Mouse (Mus musculus): ENCODE measurements at regions not wholly inside any gene's neighbourhood (a gene's known extent, or its start where the extent isn't known, plus 50 kb on each side); places are given as distances from the start of the nearest gene placed in this dataset.

- no peaks in the 10 kb centered on the region for H3K4me1 ChIP-seq (ENCODE audit: control insufficient read depth in 1 of 2, insufficient read depth in 2 of 2, low read length in 2 of 2)
- H3K27me3 ChIP-seq (ENCODE audit: control insufficient read depth in 1 of 2, insufficient read depth in 2 of 2, low read length in 2 of 2): no peaks in the 10 kb centered on the region
- DNase-seq (ENCODE audit: low read depth, low spot score): no peak
- no peak overlapping the region for H3K9ac ChIP-seq (ENCODE audit: control insufficient read depth, low read depth, low read length, poor library complexity, severe bottlenecking)
- H3K79me2 ChIP-seq (ENCODE audit: control insufficient read depth, insufficient read depth, low read length, poor library complexity): no peaks in the 10 kb centered on the region
- H3K9me3 ChIP-seq (replicated peaks; ENCODE audit: insufficient read depth, low read length): no peaks in the 10 kb centered on the region
- no peak overlapping the region for H3K4me3 ChIP-seq (ENCODE audit: control insufficient read depth in 1 of 2, insufficient read depth in 1 of 2, low read depth in 2 of 2, low read length in 2 of 2)
- TF ChIP-seq MYB (IDR thresholded peaks at IDR 0.05; ENCODE audit: low read depth, low read length) (no peak), SMC3 (IDR thresholded peaks at IDR 0.05; ENCODE audit: low read depth, low read length) (no peak)
- no peak overlapping the region for H3K27ac ChIP-seq (ENCODE audit: control insufficient read depth, low read depth, low read length)
- H3K36me3 ChIP-seq (ENCODE audit: control insufficient read depth in 1 of 2, insufficient read depth in 2 of 2, low read length in 2 of 2): no peaks in the 10 kb centered on the region
Measured at GRCm38 (mm10) chr3:50675769-50676168, 232.4 kb upstream of the Slc7a11 start.

DNA sequence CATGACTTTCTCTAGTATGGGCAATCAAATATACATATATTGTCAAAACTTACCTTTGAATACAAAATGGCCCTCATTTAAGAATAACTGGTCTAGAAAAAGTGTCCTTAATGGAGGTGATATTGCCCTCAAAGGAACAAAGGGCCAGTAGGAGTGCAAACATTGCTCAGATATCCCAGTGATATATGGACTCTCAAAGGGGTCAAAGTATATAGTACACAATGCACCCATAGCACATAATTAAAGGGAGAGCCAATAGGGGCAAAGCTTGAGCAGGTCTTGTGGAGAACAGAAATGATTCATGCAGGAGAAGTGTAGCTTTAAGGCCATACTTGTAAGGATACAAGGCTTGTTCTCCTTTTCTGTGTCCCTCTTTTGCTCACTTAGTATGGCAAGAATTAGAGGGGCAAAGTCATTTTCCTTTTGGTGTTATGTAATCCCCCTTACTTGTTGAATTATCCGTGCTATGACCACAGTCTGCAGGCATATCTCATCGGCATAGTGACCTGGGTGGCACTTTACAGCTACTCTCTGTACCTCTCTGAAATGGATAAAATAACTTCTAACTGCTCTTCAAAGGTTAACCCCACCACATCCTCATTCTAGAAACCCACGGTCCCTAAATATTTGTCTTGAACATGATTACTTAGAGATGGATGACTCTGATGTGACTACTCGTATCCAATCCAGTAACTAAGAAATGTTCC is 231.6 kb upstream of the Slc7a11 start:
- no peaks in the 10 kb centered on the region for H3K4me1 ChIP-seq (ENCODE audit: control insufficient read depth in 1 of 2, insufficient read depth in 2 of 2, low read length in 2 of 2)
- no peak for DNase-seq (ENCODE audit: low read depth, low spot score)
- H3K9ac ChIP-seq (ENCODE audit: control insufficient read depth, low read depth, low read length, poor library complexity, severe bottlenecking): no peak overlapping the region

GRCm38 (mm10) chr3:50665316-50665715 is 221.9 kb upstream of the Slc7a11 start:
- Histone ChIP-seq H3K9me3 (replicated peaks; ENCODE audit: insufficient read depth, low read length) (no peaks in the 10 kb centered on the region), H3K9ac (ENCODE audit: control insufficient read depth, low read depth, low read length, poor library complexity, severe bottlenecking) (no peak overlapping the region), H3K4me3 (ENCODE audit: control insufficient read depth in 1 of 2, insufficient read depth in 1 of 2, low read depth in 2 of 2, low read length in 2 of 2) (no peak overlapping the region), H3K36me3 (ENCODE audit: control insufficient read depth in 1 of 2, insufficient read depth in 2 of 2, low read length in 2 of 2) (no peaks in the 10 kb centered on the region), H3K27me3 (ENCODE audit: control insufficient read depth in 1 of 2, insufficient read depth in 2 of 2, low read length in 2 of 2) (peaks cover 3 to 4% of the 10 kb centered on the region in 2 experiments; a peak in 3 of 4 replicates), H3K27ac (ENCODE audit: control insufficient read depth, low read depth, low read length) (no peak overlapping the region), H3K79me2 (ENCODE audit: control insufficient read depth, insufficient read depth, low read length, poor library complexity) (no peaks in the 10 kb centered on the region), H3K4me1 (ENCODE audit: control insufficient read depth in 1 of 2, insufficient read depth in 2 of 2, low read length in 2 of 2) (no peaks in the 10 kb centered on the region)
- no peak for DNase-seq (ENCODE audit: low read depth, low spot score)
- TF ChIP-seq UBTF (IDR thresholded peaks at IDR 0.05; ENCODE audit: borderline replicate concordance, insufficient read depth, low read depth, low read length) (no peak), EP300 (IDR thresholded peaks at IDR 0.05; ENCODE audit: low read depth in 1 of 2, low read length in 2 of 2) (no peak), TCF12 (IDR thresholded peaks at IDR 0.05; ENCODE audit: low read depth, low read length) (no peak), TAL1 (IDR thresholded peaks at IDR 0.05; ENCODE audit: low read length) (no peak), MAZ (IDR thresholded peaks at IDR 0.05; ENCODE audit: low read depth, low read length) (no peak), MEF2A (IDR thresholded peaks at IDR 0.05; ENCODE audit: extremely low read depth, insufficient replicate concordance, low read depth, low read length, poor library complexity, severe bottlenecking) (no peak), MYC (IDR thresholded peaks at IDR 0.05; ENCODE audit: low read depth, low read length) (no peak), GATA1 (IDR thresholded peaks at IDR 0.05; ENCODE audit: low read depth, low read length) (no peak), GABPA (IDR thresholded peaks at IDR 0.05; ENCODE audit: low read depth, low read length) (no peak), NELFE (IDR thresholded peaks at IDR 0.05; ENCODE audit: low read depth, low read length) (no peak), RAD21 (IDR thresholded peaks at IDR 0.05; ENCODE audit: low read depth, low read length) (no peak), CTCF (IDR thresholded peaks at IDR 0.05 in 2 of 3, conservative IDR thresholded peaks at IDR 0.05 in 1 of 3; ENCODE audit: control insufficient read depth in 1 of 3, insufficient read depth in 1 of 3, low read depth in 2 of 3, low read length in 3 of 3, poor library complexity in 1 of 3, severe bottlenecking in 1 of 3) (no peak), TBP (IDR thresholded peaks at IDR 0.05; ENCODE audit: low read depth, low read length) (no peak), ELF1 (IDR thresholded peaks at IDR 0.05; ENCODE audit: low read depth, low read length) (no peak), SIN3A (IDR thresholded peaks at IDR 0.05; ENCODE audit: low read length) (no peak), HCFC1 (IDR thresholded peaks at IDR 0.05; ENCODE audit: low read depth, low read length) (no peak)

More for the DNA sequence above, 231.6 kb upstream of the Slc7a11 start:
- Histone ChIP-seq H3K4me3 (ENCODE audit: control insufficient read depth in 1 of 2, insufficient read depth in 1 of 2, low read depth in 2 of 2, low read length in 2 of 2) (no peak overlapping the region), H3K27ac (ENCODE audit: control insufficient read depth, low read depth, low read length) (no peak overlapping the region), H3K9me3 (replicated peaks; ENCODE audit: insufficient read depth, low read length) (no peaks in the 10 kb centered on the region), H3K79me2 (ENCODE audit: control insufficient read depth, insufficient read depth, low read length, poor library complexity) (no peaks in the 10 kb centered on the region), H3K27me3 (ENCODE audit: control insufficient read depth in 1 of 2, insufficient read depth in 2 of 2, low read length in 2 of 2) (no peaks in the 10 kb centered on the region), H3K36me3 (ENCODE audit: control insufficient read depth in 1 of 2, insufficient read depth in 2 of 2, low read length in 2 of 2) (no peaks in the 10 kb centered on the region)
- TF ChIP-seq UBTF (IDR thresholded peaks at IDR 0.05; ENCODE audit: borderline replicate concordance, insufficient read depth, low read depth, low read length): no peak
- no peak for TF ChIP-seq NRF1 (IDR thresholded peaks at IDR 0.05; ENCODE audit: insufficient read depth, low read depth, low read length, poor library complexity, severe bottlenecking)
- TF ChIP-seq TAL1 (IDR thresholded peaks at IDR 0.05; ENCODE audit: low read length): no peak
- no peak for TF ChIP-seq TCF12 (IDR thresholded peaks at IDR 0.05; ENCODE audit: low read depth, low read length)
- no peak for TF ChIP-seq JUND (IDR thresholded peaks at IDR 0.05; ENCODE audit: low read depth, low read length)
- TF ChIP-seq POLR2AphosphoS2 (IDR thresholded peaks at IDR 0.05; ENCODE audit: low read length): no peak
- no peak for TF ChIP-seq CHD2 (IDR thresholded peaks at IDR 0.05; ENCODE audit: low read length)
- TF ChIP-seq SIN3A (IDR thresholded peaks at IDR 0.05; ENCODE audit: low read length): no peak
- no peak for TF ChIP-seq ZC3H11A (IDR thresholded peaks at IDR 0.05; ENCODE audit: low read depth, low read length)
- no peak for TF ChIP-seq GABPA (IDR thresholded peaks at IDR 0.05; ENCODE audit: low read depth, low read length)
- no peak for TF ChIP-seq ELF1 (IDR thresholded peaks at IDR 0.05; ENCODE audit: low read depth, low read length)
- TF ChIP-seq MXI1 (IDR thresholded peaks at IDR 0.05; ENCODE audit: low read depth, low read length): no peak
- no peak for TF ChIP-seq KAT2A (conservative IDR thresholded peaks at IDR 0.05; ENCODE audit: low read depth, low read length)
- TF ChIP-seq GATA1 (IDR thresholded peaks at IDR 0.05; ENCODE audit: low read depth, low read length): no peak

Measured in MEL (cell line).